Mouse (Mus musculus): ENCODE results near the gene Gng2. TPM values are rescaled to one million over a fixed set of nuclear protein-coding genes. Genes with fewer than 3 reads are reported as not detected.

The Gng2 gene
- total and polyA plus RNA-seq, 3 experiments = 11.7 to 14.9 (median 13.0) TPM

GRCm38 (mm10) chr14:19940066-19940465 lies 37.4 kb downstream of the Gng2 start:
- intact Hi-C loops (cut with DNase I) = no loop called here
- Histone ChIP-seq H3K9ac (ENCODE audit: low read depth, low read length) (no peak overlapping the region), H3K79me2 (replicated peaks; ENCODE audit: control insufficient read depth, insufficient read depth, low read length) (no peaks in the 10 kb centered on the region), H3K27me3 (ENCODE audit: control insufficient read depth, insufficient read depth, low read length) (no peaks in the 10 kb centered on the region), H3K4me1 (ENCODE audit: control insufficient read depth, insufficient read depth, low read length) (no peaks in the 10 kb centered on the region), H3K4me3 (no peak overlapping the region), H3K36me3 (ENCODE audit: control insufficient read depth, insufficient read depth, low read length) (no peaks in the 10 kb centered on the region), H3K27ac (no peak overlapping the region)
- TF ChIP-seq CTCF (IDR thresholded peaks at IDR 0.05) = no peak
- TF ChIP-seq POLR2A (IDR thresholded peaks at IDR 0.05; ENCODE audit: insufficient read depth, low read depth, low read length) = no peak
- no peak for TF ChIP-seq EP300 (IDR thresholded peaks at IDR 0.05; ENCODE audit: insufficient read depth, low read depth, low read length)
- DNase-seq = no peak
- 77% methylated on average over 1 of the region's 1 CpGs for WGBS

GRCm38 (mm10) chr14:19938545-19938944 lies 38.9 kb downstream of the Gng2 start:
- WGBS = 88% methylated on average over 5 of the region's 5 CpGs

GRCm38 (mm10) chr14:19935084-19935483 lies 42.3 kb downstream of the Gng2 start:
- Histone ChIP-seq H3K27ac (no peak overlapping the region), H3K9ac (ENCODE audit: low read depth, low read length) (no peak overlapping the region), H3K4me3 (no peak overlapping the region), H3K27me3 (ENCODE audit: control insufficient read depth, insufficient read depth, low read length) (no peaks in the 10 kb centered on the region), H3K36me3 (ENCODE audit: control insufficient read depth, insufficient read depth, low read length) (no peaks in the 10 kb centered on the region; the same call in 1 of the 2 replicates), H3K79me2 (replicated peaks; ENCODE audit: control insufficient read depth, insufficient read depth, low read length) (no peaks in the 10 kb centered on the region), H3K4me1 (ENCODE audit: control insufficient read depth, insufficient read depth, low read length) (no peaks in the 10 kb centered on the region)
- TF ChIP-seq EP300 (IDR thresholded peaks at IDR 0.05; ENCODE audit: insufficient read depth, low read depth, low read length) = no peak
- no peak for TF ChIP-seq CTCF (IDR thresholded peaks at IDR 0.05)
- no peak for TF ChIP-seq POLR2A (IDR thresholded peaks at IDR 0.05; ENCODE audit: insufficient read depth, low read depth, low read length)
- 94% methylated on average over 3 of the region's 3 CpGs for WGBS
- no peak for DNase-seq
- intact Hi-C loops (cut with DNase I) = no loop called here

More at GRCm38 (mm10) chr14:19938545-19938944, 38.9 kb downstream of the Gng2 start:
- Histone ChIP-seq H3K27me3 (ENCODE audit: control insufficient read depth, insufficient read depth, low read length) (no peaks in the 10 kb centered on the region), H3K79me2 (replicated peaks; ENCODE audit: control insufficient read depth, insufficient read depth, low read length) (no peaks in the 10 kb centered on the region), H3K4me3 (no peak overlapping the region), H3K4me1 (ENCODE audit: control insufficient read depth, insufficient read depth, low read length) (no peaks in the 10 kb centered on the region), H3K36me3 (ENCODE audit: control insufficient read depth, insufficient read depth, low read length) (no peaks in the 10 kb centered on the region; the same call in 1 of the 2 replicates), H3K27ac (no peak overlapping the region), H3K9ac (ENCODE audit: low read depth, low read length) (no peak overlapping the region)
- intact Hi-C loops (cut with DNase I) = loop anchor here (2.0 kb wide), 1 partner anchor 30 kb away; no protein-coding TSS in a partner anchor
- TF ChIP-seq CTCF (IDR thresholded peaks at IDR 0.05) (no peak), POLR2A (IDR thresholded peaks at IDR 0.05; ENCODE audit: insufficient read depth, low read depth, low read length) (no peak), EP300 (IDR thresholded peaks at IDR 0.05; ENCODE audit: insufficient read depth, low read depth, low read length) (no peak)
- no peak for DNase-seq

- no peak overlapping the region for H3K9ac ChIP-seq (ENCODE audit: low read depth, low read length)
- H3K4me1 ChIP-seq (ENCODE audit: control insufficient read depth, insufficient read depth, low read length) = no peaks in the 10 kb centered on the region
- peak in 1 of 2 experiments; percentile 51 for DNase-seq
- 54% methylated on average over 6 of the region's 6 CpGs for WGBS
- TF ChIP-seq CTCF (IDR thresholded peaks at IDR 0.05) (no peak), EP300 (IDR thresholded peaks at IDR 0.05; ENCODE audit: insufficient read depth, low read depth, low read length) (peak; percentile 97)
- no peak overlapping the region for H3K4me3 ChIP-seq
- H3K36me3 ChIP-seq (ENCODE audit: control insufficient read depth, insufficient read depth, low read length) = no peaks in the 10 kb centered on the region; the same call in 1 of the 2 replicates
- H3K27me3 ChIP-seq (ENCODE audit: control insufficient read depth, insufficient read depth, low read length) = no peaks in the 10 kb centered on the region
- no peaks in the 10 kb centered on the region for H3K79me2 ChIP-seq (replicated peaks; ENCODE audit: control insufficient read depth, insufficient read depth, low read length)
- peak overlapping the region; percentile 45 for H3K27ac ChIP-seq
- intact Hi-C loops (cut with DNase I) = loop anchor here (5.0 kb wide), 1 partner anchor 46 kb away; no protein-coding TSS in a partner anchor
These were observed 44.1 kb downstream of the Gng2 start for GRCm38 (mm10) chr14:19933314-19933713.

- Histone ChIP-seq H3K79me2 (replicated peaks; ENCODE audit: control insufficient read depth, insufficient read depth, low read length) (no peaks in the 10 kb centered on the region), H3K4me1 (ENCODE audit: control insufficient read depth, insufficient read depth, low read length) (no peaks in the 10 kb centered on the region), H3K27ac (no peak overlapping the region), H3K36me3 (ENCODE audit: control insufficient read depth, insufficient read depth, low read length) (no peaks in the 10 kb centered on the region), H3K4me3 (no peak overlapping the region), H3K9ac (ENCODE audit: low read depth, low read length) (no peak overlapping the region), H3K27me3 (ENCODE audit: control insufficient read depth, insufficient read depth, low read length) (no peaks in the 10 kb centered on the region)
- intact Hi-C loops (cut with DNase I) = no loop called here
- peak in 1 of 2 experiments; percentile 6 for DNase-seq
- 34% methylated on average over 6 of the region's 6 CpGs for WGBS
- TF ChIP-seq EP300 (IDR thresholded peaks at IDR 0.05; ENCODE audit: insufficient read depth, low read depth, low read length) (no peak), CTCF (IDR thresholded peaks at IDR 0.05) (no peak), POLR2A (IDR thresholded peaks at IDR 0.05; ENCODE audit: insufficient read depth, low read depth, low read length) (no peak)
These were observed 49.5 kb downstream of the Gng2 start for GRCm38 (mm10) chr14:19927879-19928278.

- H3K9ac ChIP-seq (ENCODE audit: low read depth, low read length) = no peak overlapping the region
- TF ChIP-seq CTCF (IDR thresholded peaks at IDR 0.05) (no peak), POLR2A (IDR thresholded peaks at IDR 0.05; ENCODE audit: insufficient read depth, low read depth, low read length) (no peak), EP300 (IDR thresholded peaks at IDR 0.05; ENCODE audit: insufficient read depth, low read depth, low read length) (no peak)
- no peaks in the 10 kb centered on the region for H3K79me2 ChIP-seq (replicated peaks; ENCODE audit: control insufficient read depth, insufficient read depth, low read length)
- DNase-seq = no peak
- H3K27ac ChIP-seq = no peak overlapping the region
- H3K36me3 ChIP-seq (ENCODE audit: control insufficient read depth, insufficient read depth, low read length) = no peaks in the 10 kb centered on the region
- intact Hi-C loops (cut with DNase I) = no loop called here
- no peaks in the 10 kb centered on the region for H3K4me1 ChIP-seq (ENCODE audit: control insufficient read depth, insufficient read depth, low read length)
- WGBS = 71% methylated on average over 2 of the region's 2 CpGs
- no peak overlapping the region for H3K4me3 ChIP-seq
- no peaks in the 10 kb centered on the region for H3K27me3 ChIP-seq (ENCODE audit: control insufficient read depth, insufficient read depth, low read length)
These were observed 50.3 kb downstream of the Gng2 start for GRCm38 (mm10) chr14:19927156-19927555.
